In the genomic region with DNA sequence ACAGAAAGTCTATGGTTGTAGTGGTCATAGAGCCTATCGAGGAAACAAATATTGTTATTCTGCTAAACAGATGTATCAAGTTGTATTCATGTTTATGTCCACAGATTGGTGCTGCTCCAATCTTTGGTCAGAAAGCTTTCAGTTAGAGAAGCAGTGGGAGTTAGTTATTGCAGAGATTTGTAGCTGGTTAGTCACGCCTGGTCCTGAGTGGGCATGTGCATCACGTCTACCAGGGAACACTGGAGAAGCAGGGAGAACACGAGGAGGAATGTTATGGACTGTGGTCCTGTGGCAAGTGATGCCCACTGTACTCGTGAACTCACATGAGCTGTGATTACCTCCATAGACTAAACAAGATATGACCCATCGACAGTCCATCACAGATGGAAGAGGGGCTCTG, we compare ENCODE assay signal across 28 mouse cellular contexts.
"Had no signal": no experiment of that assay in that cellular context is flagged by ENCODE, and none has a peak within 500 bp of the region (broad histone marks: within the 10 kb centered on the region; RNA-seq: fewer than 3 reads in every experiment).

No protein-coding gene starts in this region.

- H3K27ac ChIP-seq: limb, embryonic 10.5 days; limb, embryonic 12.5 days; limb, embryonic 13.5 days; limb, embryonic 15.5 days; liver, embryonic 12.5 days; liver, embryonic 13.5 days; liver, embryonic 14.5 days; liver, embryonic 15.5 days; lung, embryonic 15.5 days; macrophage; midbrain, embryonic 10.5 days; midbrain, embryonic 12.5 days; midbrain, embryonic 13.5 days; midbrain, embryonic 15.5 days; neural tube, embryonic 12.5 days had no signal

- H3K4me3 ChIP-seq: limb, embryonic 10.5 days; limb, embryonic 12.5 days; limb, embryonic 13.5 days; limb, embryonic 15.5 days; liver, embryonic 12.5 days; liver, embryonic 13.5 days; liver, embryonic 15.5 days; lung, embryonic 15.5 days; megakaryocyte, embryonic 14.5 days; midbrain, embryonic 10.5 days; midbrain, embryonic 12.5 days; midbrain, embryonic 13.5 days; midbrain, embryonic 15.5 days; myocyte; neural tube, embryonic 12.5 days had no signal

- DNase-seq: left cerebral cortex, postnatal 4 days; liver; liver, embryonic 13.5 days; liver, postnatal 0 days; lung, adult 18-20 months; lung, adult 2 months; lung, embryonic 14.5 days; lung, postnatal 10 days; lung, postnatal 14 days; lung, postnatal 36 days; lung, postnatal 4 days; midbrain, embryonic 14.5 days had no signal
